Mouse (Mus musculus): ENCODE results near the gene Tfip11.
"Not testable (repeated sequence)": the region's sequence is repeated elsewhere in the genome, so short reads cannot be mapped to it uniquely, and the experiment has no call there.

DNA sequence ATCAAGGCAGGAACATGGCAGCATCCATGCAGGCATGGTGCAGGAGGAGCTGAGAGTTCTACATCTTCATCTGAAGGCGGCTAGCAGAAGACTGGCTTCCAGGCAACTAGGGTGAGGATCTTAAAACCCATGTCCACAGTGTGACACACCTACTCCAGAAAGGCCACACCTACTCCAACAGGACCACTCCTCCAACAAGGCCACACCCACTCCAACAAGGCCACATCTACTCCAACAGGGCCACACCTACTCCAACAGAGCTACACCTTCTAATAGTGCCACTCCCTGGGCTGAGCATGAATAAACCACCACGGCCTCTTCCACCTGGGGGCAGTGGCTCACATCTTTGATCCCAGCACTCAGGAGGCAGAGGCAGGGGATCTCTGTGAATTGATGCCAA lies 6.8 kb upstream of the Tfip11 start:
- not testable (repeated sequence) for TF ChIP-seq POLR2A (IDR thresholded peaks at IDR 0.05; ENCODE audit: low read depth, low read length); CTCF (IDR thresholded peaks at IDR 0.05; ENCODE audit: extremely low read depth, insufficient read depth, insufficient read length, insufficient replicate concordance)
